Mouse (Mus musculus) small intestine, adult 2 months (tissue): ENCODE data around the gene Hist1h1d.
"Not testable (repeated sequence)": the region's sequence is repeated elsewhere in the genome, so short reads cannot be mapped to it uniquely, and the experiment has no call there.

Experiments
- CTCF ChIP-seq: fragments of 200-500 bp; IDR thresholded peaks from 2 replicates; pipeline ENCODE4 v1.5.1; 2012; ENCODE audit warnings: low read depth, mild to moderate bottlenecking, control low read depth, inconsistent platforms, low read length, moderate library complexity, mixed read lengths; ENCODE audit not compliant: insufficient replicate concordance, insufficient read length; ENCODE audit errors: extremely low read depth
- POLR2A ChIP-seq: fragments of 200-500 bp; IDR thresholded peaks from 2 replicates; pipeline ENCODE4 v1.6.1; 2012; ENCODE audit warnings: low read depth, mild to moderate bottlenecking, control low read depth, inconsistent platforms, low read length, moderate library complexity

GRCm38 (mm10) chr13:23539821-23540220 lies 13.2 kb upstream of the Hist1h1d start:
- not testable (repeated sequence) for TF ChIP-seq CTCF, POLR2A
